Mouse (Mus musculus): ENCODE measurements at regions not wholly inside any gene's neighbourhood (a gene's known extent, or its start where the extent isn't known, plus 50 kb on each side); places are given as distances from the start of the nearest gene placed in this dataset.
A peak's percentile ranks its signal among the peaks of the same experiment; 100 is the strongest.

DNA sequence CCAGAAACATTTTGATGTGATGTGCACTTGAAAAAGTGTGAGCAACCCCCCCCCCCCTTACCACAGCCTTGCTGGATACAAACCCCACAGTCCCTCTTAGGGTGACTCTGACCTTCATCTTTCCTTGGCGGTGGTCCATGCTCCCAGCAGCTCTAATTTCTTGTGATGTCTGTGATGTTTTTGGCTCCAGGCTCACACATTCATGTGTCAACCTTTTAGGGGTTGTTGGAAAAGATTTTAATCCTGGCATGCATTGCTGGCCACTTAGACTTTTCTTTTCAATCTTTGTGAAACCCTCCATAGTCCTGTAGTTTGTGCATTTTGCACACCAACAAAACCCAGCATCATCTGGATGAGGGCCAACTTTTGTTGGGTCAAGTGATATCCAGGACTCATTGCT, 134.9 kb upstream of the Igfbp3 start:
- DNase-seq (ENCODE audit: low read depth): no peak

DNA sequence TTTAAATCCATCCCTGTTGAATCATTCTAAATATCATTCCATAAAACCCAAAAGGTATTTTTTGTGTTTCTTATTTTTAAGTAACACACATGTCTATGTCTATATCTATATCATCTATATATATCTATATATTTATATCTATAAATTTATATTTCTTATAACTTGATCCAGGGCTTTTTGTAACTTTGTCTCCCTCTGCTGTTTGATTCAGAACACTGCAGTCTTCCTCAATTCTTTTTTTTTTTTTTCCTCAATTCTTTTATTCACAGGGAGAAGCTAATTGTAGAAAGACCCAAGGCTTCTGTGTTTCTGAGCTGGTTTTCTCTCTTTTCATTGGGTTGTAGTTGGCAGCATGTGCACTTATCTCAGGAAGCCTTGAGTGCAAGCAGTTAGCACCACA, 124.1 kb upstream of the Igfbp3 start:
- no peak for DNase-seq (ENCODE audit: low read depth)

DNA sequence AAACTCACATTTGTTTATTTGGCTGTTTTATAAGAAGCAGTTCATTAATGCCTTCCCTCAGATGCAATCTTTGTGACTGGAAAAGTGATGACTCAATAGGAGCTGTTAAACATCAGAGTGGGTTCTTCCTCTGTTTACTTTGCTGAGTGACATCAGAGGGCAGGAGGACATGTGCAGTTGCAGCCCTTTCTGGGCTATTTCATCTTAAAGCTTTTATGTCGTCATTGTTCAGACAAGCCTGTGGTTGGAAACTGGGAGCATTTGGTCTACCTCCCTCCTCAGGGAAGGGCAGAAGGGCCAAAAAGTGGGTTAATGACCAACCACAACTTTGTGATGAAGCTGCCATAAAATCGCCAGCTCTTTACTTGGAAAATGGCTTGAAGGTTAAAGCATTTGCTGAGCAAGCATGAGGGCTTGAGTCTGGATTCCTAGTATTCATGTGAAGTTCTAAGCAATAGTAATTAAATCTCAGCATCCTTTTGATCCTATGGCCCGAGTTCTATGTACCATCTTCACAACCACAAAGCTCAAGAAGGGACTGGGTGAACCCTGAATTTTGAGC, 103.8 kb upstream of the Igfbp3 start:
- DNase-seq (ENCODE audit: low read depth): no peak

GRCm38 (mm10) chr11:7296252-7296651, 82.5 kb upstream of the Igfbp3 start:
- DNase-seq (ENCODE audit: low read depth): no peak

GRCm38 (mm10) chr11:7289242-7289938, 75.7 kb upstream of the Igfbp3 start:
- DNase-seq (ENCODE audit: low read depth): no peak

- no peak for DNase-seq (ENCODE audit: low read depth)
Measured at GRCm38 (mm10) chr11:7284836-7285490, 71.2 kb upstream of the Igfbp3 start.

DNA sequence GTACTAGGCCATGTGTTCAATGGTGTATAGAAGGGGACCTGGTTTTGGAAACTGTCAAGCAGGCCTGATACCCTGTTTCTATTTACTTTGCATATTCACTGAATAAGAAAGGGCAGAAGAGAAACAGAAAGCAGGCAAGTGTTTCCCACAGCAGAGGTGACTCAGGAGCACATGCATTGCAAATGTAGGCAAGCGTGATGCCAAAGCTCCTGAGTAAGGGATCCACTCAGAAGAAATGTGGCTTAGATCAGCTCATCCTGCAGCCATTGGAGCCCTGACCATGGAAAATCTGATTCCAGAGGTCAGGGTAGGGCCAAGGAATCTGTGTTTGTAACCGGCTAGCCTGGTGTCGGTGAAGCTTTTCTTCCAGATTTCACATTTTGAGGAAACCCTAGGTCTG, 69.3 kb upstream of the Igfbp3 start:
- no peak for DNase-seq (ENCODE audit: low read depth)

DNA sequence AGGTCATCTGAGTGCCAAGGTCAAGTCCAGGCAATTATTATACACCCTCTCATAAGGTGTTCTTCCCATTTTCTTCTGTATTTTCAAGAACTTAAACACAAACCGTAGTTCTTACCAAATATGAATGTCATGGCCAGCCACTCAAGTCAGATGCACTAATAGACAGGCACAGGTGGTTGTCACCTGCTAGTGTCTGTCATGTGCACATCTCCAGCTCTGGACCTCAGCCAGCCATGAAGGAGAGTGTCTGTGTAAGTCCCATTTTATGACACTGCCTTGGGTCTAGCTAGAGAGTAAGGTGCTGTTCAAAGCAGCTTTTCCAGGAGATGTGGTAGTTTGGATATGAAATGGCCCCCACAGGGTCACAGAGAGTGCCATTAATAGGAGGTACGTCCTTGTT, 68.5 kb upstream of the Igfbp3 start:
- DNase-seq (ENCODE audit: low read depth): no peak

DNA sequence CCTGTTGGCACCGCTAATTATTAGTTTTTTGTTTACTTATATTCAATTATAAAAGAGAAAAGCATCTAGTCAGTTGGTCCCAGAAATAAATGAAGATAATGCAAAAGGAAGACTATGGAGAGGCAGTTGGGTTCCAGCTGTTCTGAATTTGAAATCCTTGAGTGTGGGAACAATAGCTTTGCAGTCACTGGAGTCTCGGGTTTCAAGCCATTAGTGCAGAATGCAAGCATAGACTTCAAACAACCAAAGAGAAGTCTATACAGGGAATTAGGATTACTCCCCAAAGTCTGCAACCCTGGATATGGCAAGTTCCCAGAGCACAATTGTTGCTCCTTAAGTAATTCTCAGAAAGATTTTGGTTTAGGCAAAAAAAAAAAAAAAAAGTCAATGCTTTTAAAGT, 67.9 kb upstream of the Igfbp3 start:
- no peak for DNase-seq (ENCODE audit: low read depth)

GRCm38 (mm10) chr11:7279891-7280290, 66.2 kb upstream of the Igfbp3 start:
- DNase-seq (ENCODE audit: low read depth): peak; percentile 4

DNA sequence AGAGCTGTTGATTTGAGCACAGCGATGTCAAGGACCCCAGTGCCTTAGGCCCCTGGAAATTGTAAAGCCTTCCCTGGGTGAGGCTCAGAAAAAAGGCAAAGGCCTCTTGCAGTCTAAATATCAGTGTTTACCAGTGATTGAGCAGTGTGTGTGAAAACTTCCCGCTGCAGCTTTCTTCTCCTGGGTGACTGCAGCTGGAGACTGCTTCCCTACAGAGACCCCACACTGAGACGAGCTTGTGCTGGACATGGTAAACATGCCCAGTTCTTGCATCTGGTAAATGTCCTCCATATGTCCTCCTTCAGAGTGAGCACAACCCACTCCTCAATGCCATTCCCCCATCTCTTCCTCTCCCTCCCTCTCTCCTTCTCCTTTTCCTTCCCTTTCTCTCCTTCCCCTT, 58.8 kb upstream of the Igfbp3 start:
- no peak for DNase-seq (ENCODE audit: low read depth)

GRCm38 (mm10) chr11:7270916-7271315, 57.2 kb upstream of the Igfbp3 start:
- no peak for DNase-seq (ENCODE audit: low read depth)

DNA sequence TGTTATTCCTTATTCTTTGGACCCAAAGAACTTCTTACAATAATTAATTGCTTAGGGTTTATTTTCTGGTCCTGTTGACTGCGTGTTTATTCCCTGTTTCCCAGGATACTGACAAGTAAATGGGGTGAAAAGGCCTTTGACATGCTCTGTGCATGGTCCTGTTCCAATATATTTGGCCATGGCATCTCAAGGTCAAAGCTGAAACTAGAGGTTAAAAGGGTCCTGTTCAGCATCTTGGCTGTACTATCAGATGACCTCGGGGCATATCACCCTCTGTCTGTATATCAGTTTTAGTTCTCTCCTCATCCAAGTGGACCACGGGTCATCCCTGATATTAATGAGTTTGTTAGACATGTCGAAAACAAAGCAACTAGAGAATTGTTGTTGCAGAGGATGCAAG, 50.2 kb upstream of the Igfbp3 start:
- DNase-seq (ENCODE audit: low read depth): no peak
